Comparison of ENCODE assay signal across 18 mouse cellular contexts in genomic region chr7:6184521-6184920, GRCm38 (mm10). TPM values are rescaled to one million over a fixed set of nuclear protein-coding genes. Genes with fewer than 3 reads are reported as not detected.
DNase-seq lines count a peak whose midpoint lies in the region; ATAC-seq and TF ChIP-seq lines count a peak whose summit lies in the region.
"Had no signal": no experiment of that assay in that cellular context is flagged by ENCODE, and none has a peak within 500 bp of the region (broad histone marks: within the 10 kb centered on the region; RNA-seq: fewer than 3 reads in every experiment).

No protein-coding gene starts in this region.

- H3K4me3 ChIP-seq in liver, adult 2 months (ENCODE audit: insufficient read depth, low read depth, low read length) = no peak overlapping the region
- H3K4me3 ChIP-seq in limb, embryonic 10.5 days = no peak overlapping the region
- no peak overlapping the region for H3K4me3 ChIP-seq in liver, postnatal 0 days (ENCODE audit: low read depth, low read length)
- H3K4me3 ChIP-seq: erythroblast, embryonic 14.5 days; midbrain, embryonic 15.5 days; neural tube, embryonic 12.5 days had no signal

- peaks cover 9% of the 10 kb centered on the region; the same call in 1 of the 2 replicates for H3K36me3 ChIP-seq in liver, adult 2 months (ENCODE audit: control insufficient read depth, insufficient read depth, low read length)
- H3K36me3 ChIP-seq in limb, embryonic 10.5 days = peaks cover 90% of the 10 kb centered on the region
- H3K36me3 ChIP-seq in liver, postnatal 0 days (replicated peaks; ENCODE audit: insufficient read depth, low read length) = peaks cover 26% of the 10 kb centered on the region

- H3K27ac ChIP-seq in liver, adult 2 months (replicated peaks; ENCODE audit: insufficient read depth, low read depth, low read length) = no peak overlapping the region
- H3K27ac ChIP-seq in limb, embryonic 10.5 days = no peak overlapping the region
- no peak overlapping the region for H3K27ac ChIP-seq in liver, postnatal 0 days (ENCODE audit: low read depth)
- H3K27ac ChIP-seq: midbrain, embryonic 15.5 days; neural tube, embryonic 12.5 days had no signal

- H3K4me1 ChIP-seq in liver, adult 2 months (ENCODE audit: control insufficient read depth, insufficient read depth, low read length) = peaks cover 3% of the 10 kb centered on the region; the same call in 1 of the 2 replicates
- peaks cover 3% of the 10 kb centered on the region for H3K4me1 ChIP-seq in limb, embryonic 10.5 days
- no peaks in the 10 kb centered on the region for H3K4me1 ChIP-seq in liver, postnatal 0 days (ENCODE audit: insufficient read depth)
- H3K4me1 ChIP-seq: midbrain, embryonic 15.5 days; neural tube, embryonic 12.5 days had no signal

- H3K27me3 ChIP-seq in liver, adult 2 months (ENCODE audit: control insufficient read depth, insufficient read depth, low read length) = no peaks in the 10 kb centered on the region
- peaks cover 14% of the 10 kb centered on the region for H3K27me3 ChIP-seq in limb, embryonic 10.5 days (ENCODE audit: low read depth, poor library complexity, severe bottlenecking)
- no peaks in the 10 kb centered on the region for H3K27me3 ChIP-seq in liver, postnatal 0 days (ENCODE audit: insufficient read depth, low read length)
- H3K27me3 ChIP-seq: midbrain, embryonic 15.5 days; neural tube, embryonic 12.5 days had no signal

- H3K9ac ChIP-seq in liver, adult 2 months (ENCODE audit: low read depth, low read length) = no peak overlapping the region
- H3K9ac ChIP-seq in liver, postnatal 0 days (replicated peaks) = no peak overlapping the region
- H3K9ac ChIP-seq: midbrain, embryonic 15.5 days; neural tube, embryonic 12.5 days had no signal

- no peaks in the 10 kb centered on the region for H3K79me2 ChIP-seq in liver, adult 2 months (ENCODE audit: control insufficient read depth, insufficient read depth, low read length)

- no peak for DNase-seq in frontal cortex, postnatal 36 days (ENCODE audit: low spot score in 2 of 2)
- DNase-seq in liver, adult 2 months (ENCODE audit: extremely low read depth, low read depth, low spot score) = peak; percentile 75
- DNase-seq in liver = no peak
- DNase-seq in gastrocnemius, postnatal 10 days = peak; percentile 33
- DNase-seq in skeletal muscle tissue, adult 2 months (ENCODE audit: low read depth, low spot score) = peak; percentile 50
- DNase-seq in limb, embryonic 10.5 days (ENCODE audit: low spot score) = no peak
- no peak for DNase-seq in liver, postnatal 0 days
- DNase-seq: adrenal gland, postnatal 25 days; left cerebral cortex, postnatal 4 days had no signal

- TF ChIP-seq POLR2A in liver, adult 2 months (IDR thresholded peaks at IDR 0.05; ENCODE audit: extremely low read depth, insufficient read depth, low read length) = no peak

- 40% methylated on average over 8 of the region's 8 CpGs for WGBS in liver, adult 2 months
- WGBS in limb, embryonic 10.5 days = 92% methylated on average over 8 of the region's 8 CpGs
- WGBS in liver, postnatal 0 days (ENCODE audit: insufficient replicate concordance) = 85% methylated on average over 8 of the region's 8 CpGs

- ATAC-seq in frontal cortex, adult (ENCODE audit: low TSS enrichment) = peak; percentile 23; the same call in 1 of the 2 replicates
- no peak for ATAC-seq in liver, postnatal 0 days
- ATAC-seq: midbrain, embryonic 15.5 days had no signal

- no peaks in the 10 kb centered on the region for H3K9me3 ChIP-seq in limb, embryonic 10.5 days (replicated peaks)
- no peaks in the 10 kb centered on the region for H3K9me3 ChIP-seq in liver, postnatal 0 days (ENCODE audit: low read length)
- H3K9me3 ChIP-seq: midbrain, embryonic 15.5 days; neural tube, embryonic 12.5 days had no signal

- H3K4me2 ChIP-seq in liver, postnatal 0 days (ENCODE audit: low read depth, low read length) = no peak overlapping the region
- H3K4me2 ChIP-seq: midbrain, embryonic 15.5 days; neural tube, embryonic 12.5 days had no signal

- TF ChIP-seq EP300 in liver, postnatal 0 days (IDR thresholded peaks at IDR 0.05; ENCODE audit: low read depth) = no peak

- no peak for TF ChIP-seq CTCF in liver, adult 2 months (IDR thresholded peaks at IDR 0.05; ENCODE audit: low read depth, low read length)
- no peak for TF ChIP-seq CTCF in liver, postnatal 0 days (IDR thresholded peaks at IDR 0.05; ENCODE audit: low read depth)

RNA-seq across cellular contexts. Expression of gene Galp, which starts 12.4 kb away (rescaled TPM):
- total RNA-seq in liver, adult 2 months (2014; rRNA removed) = not detected in 2 replicates
- polyA plus RNA-seq in liver, adult 2 months (2012; rRNA removed) = not detected in 2 replicates
- not detected for total RNA-seq in gastrocnemius, postnatal 10 days (2021)
- not detected in 2 replicates for polyA plus RNA-seq in limb, embryonic 10.5 days (2016; fragmentation: Nextera tagmentation; extraction: Ambion mirVana)
- not detected in 2 replicates for polyA plus RNA-seq in liver, postnatal 0 days (2015; fragmentation: Nextera tagmentation; extraction: Ambion mirVana)
- total RNA-seq: adrenal gland, postnatal 25 days; heart, postnatal 14 days; layer of hippocampus, postnatal 10 days; left cerebral cortex, postnatal 4 days had no signal
- polyA plus RNA-seq: erythroblast, embryonic 14.5 days; intestine, embryonic 14.5 days; liver, embryonic 16.5 days; midbrain, embryonic 15.5 days; neural tube, embryonic 12.5 days; thymus, postnatal 0 days had no signal

RNA-seq across cellular contexts. Expression of gene Zfp444, which starts 12.5 kb away (rescaled TPM):
- 11.0 and 17.5 TPM in 2 replicates for total RNA-seq in liver, adult 2 months (2014; rRNA removed)
- 23.9 and 29.7 TPM in 2 replicates for polyA plus RNA-seq in liver, adult 2 months (2012; rRNA removed)
- 1 to 10 TPM; 7.4 to 8.1 TPM for total RNA-seq in gastrocnemius, postnatal 10 days (2021)
- 85.6 and 88.3 TPM in 2 replicates for polyA plus RNA-seq in limb, embryonic 10.5 days (2016; fragmentation: Nextera tagmentation; extraction: Ambion mirVana)
- polyA plus RNA-seq in liver, postnatal 0 days (2015; fragmentation: Nextera tagmentation; extraction: Ambion mirVana) = 26.0 and 27.3 TPM in 2 replicates

RNA-seq across cellular contexts. Expression of gene Zfp787, which starts 28.7 kb away (rescaled TPM):
- total RNA-seq in liver, adult 2 months (2014; rRNA removed) = 33.7 and 36.8 TPM in 2 replicates
- 46.0 and 51.7 TPM in 2 replicates for polyA plus RNA-seq in liver, adult 2 months (2012; rRNA removed)
- 10 to 100 TPM; 40.4 to 41.1 TPM for total RNA-seq in gastrocnemius, postnatal 10 days (2021)
- 29.8 and 32.4 TPM in 2 replicates for polyA plus RNA-seq in limb, embryonic 10.5 days (2016; fragmentation: Nextera tagmentation; extraction: Ambion mirVana)
- 38.1 and 39.5 TPM in 2 replicates for polyA plus RNA-seq in liver, postnatal 0 days (2015; fragmentation: Nextera tagmentation; extraction: Ambion mirVana)

RNA-seq across cellular contexts. Expression of gene Zscan5b, which starts 37.6 kb away (rescaled TPM):
- not detected in 2 replicates for total RNA-seq in liver, adult 2 months (2014; rRNA removed)
- not detected in 2 replicates for polyA plus RNA-seq in liver, adult 2 months (2012; rRNA removed)
- not detected for total RNA-seq in gastrocnemius, postnatal 10 days (2021)
- polyA plus RNA-seq in limb, embryonic 10.5 days (2016; fragmentation: Nextera tagmentation; extraction: Ambion mirVana) = not detected in 2 replicates
- not detected in 2 replicates for polyA plus RNA-seq in liver, postnatal 0 days (2015; fragmentation: Nextera tagmentation; extraction: Ambion mirVana)
- total RNA-seq: adrenal gland, postnatal 25 days; heart, postnatal 14 days; layer of hippocampus, postnatal 10 days; left cerebral cortex, postnatal 4 days had no signal
- polyA plus RNA-seq: erythroblast, embryonic 14.5 days; intestine, embryonic 14.5 days; liver, embryonic 16.5 days; midbrain, embryonic 15.5 days; neural tube, embryonic 12.5 days; thymus, postnatal 0 days had no signal

Comparison
In these comparisons a context has a peak if more than half of its experiments do, and no peak if none do; other contexts are left out.
1. DNase-seq: peak in liver, adult 2 months (single experiment), gastrocnemius, postnatal 10 days (single experiment) and skeletal muscle tissue, adult 2 months (single experiment); none in frontal cortex, postnatal 36 days (0 of 2), liver (single experiment), limb, embryonic 10.5 days (single experiment) and liver, postnatal 0 days (single experiment).